Mouse (Mus musculus) natural killer cell, adult 2 months (primary cell): Measurements from ENCODE around the gene Sntb2.

Source experiments
- DNase-seq, 2 experiments: peaks; one replicate each; pipeline ENCODE4 v3.0.0; 2022; ENCODE audit warnings: low spot score in 2 of 2

Gene Sntb2

GRCm38 (mm10) chr8:106929921-106930320 lies 5.6 kb upstream of the Sntb2 start:
- no peak for DNase-seq

- no peak for DNase-seq
These were observed 3.0 kb upstream of the Sntb2 start for GRCm38 (mm10) chr8:106932376-106933065.

- no peak for DNase-seq
These were observed 1.9 kb upstream of the Sntb2 start for GRCm38 (mm10) chr8:106933506-106934143.

- peak in 1 of 2 experiments; percentile 27 for DNase-seq
These were observed 1.1 kb upstream of the Sntb2 start for GRCm38 (mm10) chr8:106934226-106934977.

GRCm38 (mm10) chr8:106935899-106936477 lies 438 bp downstream of the Sntb2 start:
- DNase-seq = peak; percentile 16 to 22

GRCm38 (mm10) chr8:106936478-106937051 lies 1.0 kb downstream of the Sntb2 start:
- peak in 1 of 2 experiments; percentile 3 for DNase-seq

- DNase-seq = no peak
These were observed 1.7 kb downstream of the Sntb2 start for GRCm38 (mm10) chr8:106937081-106937800.

- no peak for DNase-seq
These were observed 6.3 kb downstream of the Sntb2 start for GRCm38 (mm10) chr8:106941806-106942205.

GRCm38 (mm10) chr8:106943874-106944418 lies 8.4 kb downstream of the Sntb2 start:
- DNase-seq = no peak

GRCm38 (mm10) chr8:106944756-106945155 lies 9.2 kb downstream of the Sntb2 start:
- no peak for DNase-seq

GRCm38 (mm10) chr8:106948678-106949243 lies 13.2 kb downstream of the Sntb2 start:
- DNase-seq = no peak

GRCm38 (mm10) chr8:106951707-106952106 lies 16.2 kb downstream of the Sntb2 start:
- DNase-seq = no peak

- no peak for DNase-seq
These were observed 18.0 kb downstream of the Sntb2 start for GRCm38 (mm10) chr8:106953571-106953970.

GRCm38 (mm10) chr8:106957086-106957485 lies 21.5 kb downstream of the Sntb2 start:
- DNase-seq = no peak

- no peak for DNase-seq
These were observed 22.7 kb downstream of the Sntb2 start for GRCm38 (mm10) chr8:106958212-106958611.

GRCm38 (mm10) chr8:106959626-106960025 lies 24.1 kb downstream of the Sntb2 start:
- no peak for DNase-seq

GRCm38 (mm10) chr8:106962322-106962721 lies 26.8 kb downstream of the Sntb2 start:
- DNase-seq = no peak

GRCm38 (mm10) chr8:106963365-106963764 lies 27.8 kb downstream of the Sntb2 start:
- DNase-seq = no peak

- DNase-seq = no peak
These were observed 29.0 kb downstream of the Sntb2 start for GRCm38 (mm10) chr8:106964573-106964972.

- DNase-seq = no peak
These were observed 34.4 kb downstream of the Sntb2 start for GRCm38 (mm10) chr8:106969964-106970363.

GRCm38 (mm10) chr8:106971916-106972315 lies 36.4 kb downstream of the Sntb2 start:
- no peak for DNase-seq
